Comparison of ENCODE assay signal across 20 mouse cellular contexts in genomic region chr13:4144261-4144660, GRCm38 (mm10). TPM values are rescaled to one million over a fixed set of nuclear protein-coding genes. Genes with fewer than 3 reads are reported as not detected.
"Had no signal": no experiment of that assay in that cellular context is flagged by ENCODE, and none has a peak within 500 bp of the region (broad histone marks: within the 10 kb centered on the region; RNA-seq: fewer than 3 reads in every experiment).

No protein-coding gene starts in this region.

- H3K9ac ChIP-seq: neural tube, embryonic 13.5 days; neural tube, embryonic 15.5 days; stomach, embryonic 15.5 days had no signal

- H3K4me1 ChIP-seq: neural tube, embryonic 13.5 days; neural tube, embryonic 15.5 days; stomach, embryonic 15.5 days had no signal

- H3K27ac ChIP-seq: neural tube, embryonic 13.5 days; neural tube, embryonic 15.5 days; stomach, embryonic 15.5 days; stomach, postnatal 0 days had no signal

- H3K4me2 ChIP-seq: neural tube, embryonic 13.5 days; neural tube, embryonic 15.5 days; stomach, embryonic 15.5 days had no signal

- H3K9me3 ChIP-seq: neural tube, embryonic 13.5 days; neural tube, embryonic 15.5 days; stomach, embryonic 15.5 days had no signal

- H3K36me3 ChIP-seq: neural tube, embryonic 13.5 days; neural tube, embryonic 15.5 days; stomach, embryonic 15.5 days had no signal

- DNase-seq: retina, postnatal 1 day; right cerebral cortex, adult 18-20 months; right cerebral cortex, postnatal 14 days; right cerebral cortex, postnatal 25 days; right cerebral cortex, postnatal 4 days; spleen, adult 18-20 months; thymus, adult 18-20 months; thymus, adult 2 months; thymus, postnatal 14 days; thymus, postnatal 25 days; thymus, postnatal 36 days; thymus, postnatal 4 days had no signal

- H3K27me3 ChIP-seq: neural tube, embryonic 13.5 days; neural tube, embryonic 15.5 days; stomach, embryonic 15.5 days had no signal

- H3K4me3 ChIP-seq: neural tube, embryonic 13.5 days; neural tube, embryonic 15.5 days; stomach, embryonic 15.5 days had no signal

RNA-seq across cellular contexts. Expression of gene Akr1c18, which starts 6.2 kb away (rescaled TPM):
- total RNA-seq: neutrophil, adult 5-6 weeks had no signal
- polyA plus RNA-seq: neural tube, embryonic 13.5 days; neural tube, embryonic 15.5 days; small intestine, adult 2 months; spleen, adult 2 months; testis, adult 2 months had no signal
